ENCODE assay signal across 23 mouse cellular contexts in genomic region chr13:44281796-44282195, GRCm38 (mm10).
"Had no signal": no experiment of that assay in that cellular context is flagged by ENCODE, and none has a peak within 500 bp of the region (broad histone marks: within the 10 kb centered on the region; RNA-seq: fewer than 3 reads in every experiment).

No protein-coding gene starts in this region.

- H3K9ac ChIP-seq: kidney, embryonic 15.5 days; limb, embryonic 12.5 days; limb, embryonic 15.5 days; liver, embryonic 13.5 days; midbrain, embryonic 13.5 days; neural tube, embryonic 13.5 days; stomach, embryonic 15.5 days had no signal

- H3K4me1 ChIP-seq: liver, embryonic 13.5 days; midbrain, embryonic 13.5 days; stomach, embryonic 15.5 days had no signal

- ATAC-seq: lung, postnatal 0 days; midbrain, embryonic 13.5 days; midbrain, embryonic 16.5 days had no signal

- H3K27ac ChIP-seq: limb, embryonic 12.5 days; limb, embryonic 15.5 days; liver, embryonic 13.5 days; midbrain, embryonic 10.5 days; midbrain, embryonic 13.5 days; neural tube, embryonic 13.5 days; stomach, embryonic 15.5 days had no signal

- H3K4me3 ChIP-seq: kidney, embryonic 15.5 days; limb, embryonic 12.5 days; limb, embryonic 15.5 days; liver, embryonic 13.5 days; megakaryocyte, embryonic 14.5 days; midbrain, embryonic 10.5 days; midbrain, embryonic 13.5 days; myocyte; neural tube, embryonic 13.5 days; stomach, embryonic 15.5 days had no signal

- DNase-seq: kidney, adult 8-10 months; kidney, postnatal 10 days; kidney, postnatal 36 days; layer of hippocampus, adult 9-11 months; left cerebral cortex, postnatal 4 days; liver, embryonic 13.5 days; lung, adult 2 months; lung, postnatal 36 days; retina, postnatal 1 day; right cerebral cortex, postnatal 25 days; spleen, adult 18-20 months; thymus, postnatal 25 days had no signal

- H3K4me2 ChIP-seq: kidney, embryonic 15.5 days; limb, embryonic 12.5 days; limb, embryonic 15.5 days; liver, embryonic 13.5 days; midbrain, embryonic 13.5 days; neural tube, embryonic 13.5 days; stomach, embryonic 15.5 days had no signal

- H3K36me3 ChIP-seq: kidney, embryonic 15.5 days; limb, embryonic 12.5 days; limb, embryonic 15.5 days; liver, embryonic 13.5 days; midbrain, embryonic 10.5 days; midbrain, embryonic 13.5 days; neural tube, embryonic 13.5 days; stomach, embryonic 15.5 days had no signal

- H3K27me3 ChIP-seq: kidney, embryonic 15.5 days; limb, embryonic 12.5 days; limb, embryonic 15.5 days; liver, embryonic 13.5 days; megakaryocyte, embryonic 14.5 days; midbrain, embryonic 13.5 days; neural tube, embryonic 13.5 days; stomach, embryonic 15.5 days had no signal

- H3K9me3 ChIP-seq: kidney, embryonic 15.5 days; limb, embryonic 12.5 days; limb, embryonic 15.5 days; liver, embryonic 13.5 days; megakaryocyte, embryonic 14.5 days; midbrain, embryonic 10.5 days; midbrain, embryonic 13.5 days; neural tube, embryonic 13.5 days; stomach, embryonic 15.5 days had no signal
